Mouse (Mus musculus) skeletal muscle tissue, adult 2 months (tissue): ENCODE measurements at regions not wholly inside any gene's neighbourhood (a gene's known extent, or its start where the extent isn't known, plus 50 kb on each side); places are given as distances from the start of the nearest gene placed in this dataset.
A peak's percentile ranks its signal among the peaks of the same experiment; 100 is the strongest.
"Not testable (repeated sequence)": the region's sequence is repeated elsewhere in the genome, so short reads cannot be mapped to it uniquely, and the experiment has no call there.

Experiments used
- DNase-seq: peaks from one replicate; pipeline ENCODE4 v3.0.0-alpha.2; 2012; ENCODE audit warnings: low read depth, low spot score

DNA sequence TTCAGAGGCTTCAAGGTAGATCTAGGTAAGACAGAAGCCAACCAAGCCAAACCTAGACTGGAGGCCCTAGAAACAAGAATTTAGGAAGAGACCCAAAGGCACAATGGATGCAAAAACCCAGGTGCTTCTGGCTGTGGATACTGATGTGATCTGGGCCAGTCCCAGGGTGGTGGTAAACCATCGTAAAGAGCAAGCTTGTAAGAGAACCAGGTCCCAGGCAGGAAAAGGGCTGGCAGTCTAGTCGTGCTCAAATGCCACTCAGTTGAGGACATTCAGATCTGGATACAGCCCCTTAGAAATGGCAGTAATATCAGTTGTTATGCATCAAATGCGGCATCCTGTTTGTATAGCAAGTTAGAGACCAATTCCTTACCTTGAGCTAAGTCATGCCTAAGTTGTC is 175.5 kb upstream of the Pkdcc start:
- no peak for DNase-seq

DNA sequence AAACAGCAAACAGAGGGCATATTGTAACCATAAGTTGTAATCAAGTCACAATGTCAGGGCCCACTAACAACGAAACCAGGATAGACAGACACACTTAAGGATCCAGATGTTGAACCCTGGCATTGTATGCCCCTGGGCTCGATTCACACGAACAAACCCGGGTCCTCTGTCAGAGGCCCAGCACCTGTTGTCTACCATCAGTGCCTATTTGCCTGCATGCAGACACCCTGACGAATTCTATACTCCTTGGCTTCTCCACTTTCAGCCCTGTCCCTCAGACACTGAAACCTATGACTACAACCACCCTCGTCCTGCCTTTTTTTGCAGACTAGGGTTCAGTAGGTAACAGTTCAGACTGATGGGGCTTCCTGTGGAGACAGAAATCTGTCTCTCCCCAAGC is 170.6 kb upstream of the Pkdcc start:
- peak; percentile 18 for DNase-seq

DNA sequence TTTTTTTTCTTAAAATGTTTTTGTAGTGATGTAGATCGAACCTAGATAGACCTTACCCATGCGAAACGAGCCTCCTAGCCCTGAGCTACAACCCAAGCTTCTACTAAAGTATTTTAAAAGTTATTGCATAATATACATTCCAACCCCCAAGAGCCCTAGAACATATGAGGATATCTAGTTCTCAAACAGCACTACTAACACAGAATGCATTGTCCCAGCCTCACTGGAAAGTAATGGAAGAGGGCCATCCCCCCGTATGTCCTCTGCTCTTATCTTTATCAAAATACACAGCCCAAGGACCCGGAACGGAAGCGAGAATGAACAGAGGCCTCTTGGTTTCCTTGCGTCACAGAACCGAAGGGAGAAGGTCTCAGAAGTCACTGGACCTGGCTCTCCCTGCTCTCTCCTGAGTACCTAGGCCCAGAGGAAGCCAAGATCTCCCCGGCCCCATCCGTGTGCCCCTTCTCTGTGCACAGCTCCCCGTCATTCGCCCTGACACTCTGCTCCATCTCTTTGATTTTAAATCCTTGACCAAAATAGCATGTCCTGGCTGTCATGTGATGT is 165.0 kb upstream of the Pkdcc start:
- no peak for DNase-seq

DNA sequence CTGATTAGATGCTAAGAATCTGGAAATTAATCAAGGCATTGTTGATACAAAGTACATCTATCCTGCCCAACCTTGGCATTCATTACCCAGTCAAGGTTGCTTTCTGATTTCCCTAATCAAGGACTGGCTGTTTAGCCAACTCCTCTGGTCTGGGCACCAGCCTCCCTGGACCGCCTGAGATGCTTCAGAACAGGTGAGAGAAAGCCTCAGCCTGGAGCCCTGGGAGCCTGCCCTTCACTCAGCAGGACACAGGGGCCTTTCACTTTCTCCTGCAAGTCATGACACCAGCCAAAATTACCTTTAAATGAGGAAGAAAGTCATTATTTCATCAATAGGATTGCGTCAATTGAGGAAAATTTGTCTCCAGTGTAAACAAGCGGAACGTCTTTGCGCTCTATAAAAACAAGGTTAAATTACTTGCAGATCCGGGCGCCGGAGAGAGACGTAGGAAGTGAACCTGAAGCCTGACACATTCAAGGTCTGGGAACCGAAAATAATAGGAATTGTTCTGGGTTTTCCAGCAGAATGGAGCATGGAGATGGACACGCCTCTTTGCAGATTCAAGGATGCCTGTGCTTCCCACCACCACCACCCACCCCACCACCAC is 164.4 kb upstream of the Pkdcc start:
- DNase-seq: no peak

DNA sequence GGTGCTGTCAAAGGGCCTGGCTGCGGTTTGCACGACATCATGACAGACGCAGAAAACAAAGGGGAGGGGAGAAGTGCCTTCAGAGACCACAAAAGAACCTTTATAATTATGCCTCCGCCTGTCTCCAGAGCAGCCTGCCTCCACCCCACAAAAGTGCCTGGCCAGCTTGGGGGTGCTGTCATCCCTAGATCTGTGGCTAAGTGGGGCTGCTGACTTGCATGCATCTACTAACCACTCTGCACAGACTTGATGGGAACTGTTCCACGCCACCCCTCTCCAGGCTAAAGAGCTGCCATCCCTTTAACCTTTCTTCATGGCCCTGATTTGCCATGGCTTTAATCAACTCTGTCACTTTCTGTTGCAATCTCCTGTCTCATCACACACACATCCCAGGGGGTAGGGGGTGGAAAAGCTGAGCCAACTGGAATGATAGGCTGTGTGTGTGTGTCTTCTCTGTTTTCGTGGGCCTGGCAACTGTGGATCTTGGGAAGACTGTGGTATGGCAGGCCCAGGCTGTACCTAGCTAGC is 162.4 kb upstream of the Pkdcc start:
- DNase-seq: no peak

DNA sequence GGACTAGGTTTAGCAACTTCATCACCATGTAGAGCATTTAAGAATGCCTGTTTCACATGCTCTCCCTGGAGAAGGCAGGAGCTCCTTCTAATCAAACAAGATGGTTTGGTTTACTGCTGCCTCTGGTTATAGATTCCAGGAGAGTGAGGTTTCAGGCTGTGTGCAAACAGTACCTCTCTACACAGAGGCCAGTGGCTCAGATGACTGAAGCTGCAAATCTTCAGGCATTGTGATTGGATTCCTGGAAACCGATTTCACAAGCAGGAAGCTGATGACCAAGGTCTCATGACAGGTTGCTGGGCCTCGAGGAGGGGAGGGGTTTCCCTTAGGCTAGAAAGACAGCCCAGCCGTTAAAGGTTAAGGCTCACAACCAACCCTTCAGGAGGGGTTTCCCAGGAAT is 157.3 kb upstream of the Pkdcc start:
- no peak for DNase-seq

DNA sequence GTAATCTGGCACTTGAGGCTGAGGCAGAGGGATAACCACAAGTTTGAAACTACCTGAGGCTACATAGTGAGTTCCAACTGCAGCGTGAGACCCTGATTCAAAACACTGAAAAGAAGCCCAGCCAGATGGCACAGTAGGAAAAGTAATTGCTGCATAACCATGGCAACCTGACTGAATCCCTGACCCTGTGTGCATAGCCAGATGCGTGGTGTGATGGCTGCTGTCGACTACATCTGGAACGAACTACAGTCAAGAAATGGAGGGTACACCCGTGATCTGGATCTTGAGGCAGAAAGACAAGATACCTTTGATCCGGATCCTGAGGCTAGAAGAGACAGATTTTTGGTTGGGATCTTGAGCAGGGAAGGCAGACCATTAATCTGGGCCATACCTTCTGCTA is 153.2 kb upstream of the Pkdcc start:
- no peak for DNase-seq

DNA sequence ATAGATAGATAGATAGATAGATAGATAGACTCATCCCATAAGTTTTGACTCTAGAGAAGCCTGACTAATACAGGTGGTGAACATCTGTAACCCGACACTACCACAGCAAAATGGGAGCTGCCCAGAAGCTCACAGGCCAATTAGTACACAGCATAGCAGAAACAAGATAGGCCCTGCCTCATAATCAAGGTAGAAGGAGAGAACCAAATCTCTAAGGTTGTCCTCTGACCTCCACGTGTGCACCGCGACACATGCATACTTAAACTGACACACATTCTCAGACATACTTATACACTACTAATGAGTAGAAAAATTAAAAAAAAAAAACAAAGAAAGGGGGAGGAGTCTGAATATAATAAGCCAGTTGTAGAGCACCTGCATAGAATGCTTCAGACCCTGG is 151.2 kb upstream of the Pkdcc start:
- DNase-seq: no peak

DNA sequence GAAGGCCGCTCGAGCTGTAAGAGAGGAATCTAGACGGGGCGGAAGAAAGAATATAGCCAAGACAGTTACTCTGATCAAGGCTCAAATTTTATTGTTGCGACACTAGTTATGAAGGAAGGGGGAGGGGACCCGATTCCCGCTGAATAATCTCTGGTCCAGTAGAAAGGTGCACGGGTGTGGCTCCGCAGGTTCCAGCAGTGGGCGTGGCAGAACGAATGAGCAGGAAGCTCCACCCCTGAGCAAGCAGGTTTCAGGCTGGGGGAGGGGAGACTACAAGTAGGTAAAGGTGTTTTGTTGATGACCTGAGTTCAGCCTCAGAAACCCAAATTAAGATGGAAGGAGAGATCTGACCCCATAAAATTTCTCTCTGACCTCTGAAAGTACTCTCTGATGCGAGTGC is 150.7 kb upstream of the Pkdcc start:
- not testable (repeated sequence) for DNase-seq

DNA sequence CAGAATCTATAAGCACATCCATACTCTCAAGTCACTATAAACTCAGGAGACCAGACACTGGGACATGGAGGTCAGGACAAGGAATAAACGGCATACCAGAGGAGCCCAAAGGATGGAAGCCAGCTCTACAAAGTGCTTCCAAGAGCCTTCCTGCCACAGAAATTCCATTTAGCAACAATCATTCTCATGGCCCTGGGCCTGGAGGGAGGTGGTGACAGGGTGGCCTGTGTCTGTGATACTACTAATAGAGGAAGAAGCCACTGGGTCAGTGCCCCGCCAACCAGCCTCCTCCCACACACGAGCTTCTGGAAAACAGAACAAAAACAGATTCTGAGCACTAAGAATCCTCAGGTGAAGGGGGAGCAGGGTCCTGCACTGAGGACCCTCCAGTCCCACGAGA is 145.8 kb upstream of the Pkdcc start:
- no peak for DNase-seq

DNA sequence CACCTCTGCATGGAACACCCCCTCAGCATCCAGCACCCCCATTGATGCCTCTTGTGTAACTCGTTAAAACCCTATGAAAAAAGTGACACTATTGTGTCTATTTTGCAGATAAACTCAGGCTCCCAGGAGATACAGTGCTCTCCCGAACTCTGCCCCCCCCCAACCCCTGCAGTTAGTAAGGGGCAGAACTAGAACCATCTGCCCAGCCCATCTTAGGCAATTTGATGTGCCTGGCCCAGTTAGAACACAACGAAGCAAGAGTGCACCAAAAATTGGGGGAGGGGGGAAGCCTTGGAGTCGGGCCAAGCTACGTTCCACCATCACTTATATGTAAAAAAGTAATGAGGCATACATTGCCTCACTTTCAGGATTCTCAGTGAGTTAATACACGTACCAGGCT is 143.3 kb upstream of the Pkdcc start:
- no peak for DNase-seq

DNA sequence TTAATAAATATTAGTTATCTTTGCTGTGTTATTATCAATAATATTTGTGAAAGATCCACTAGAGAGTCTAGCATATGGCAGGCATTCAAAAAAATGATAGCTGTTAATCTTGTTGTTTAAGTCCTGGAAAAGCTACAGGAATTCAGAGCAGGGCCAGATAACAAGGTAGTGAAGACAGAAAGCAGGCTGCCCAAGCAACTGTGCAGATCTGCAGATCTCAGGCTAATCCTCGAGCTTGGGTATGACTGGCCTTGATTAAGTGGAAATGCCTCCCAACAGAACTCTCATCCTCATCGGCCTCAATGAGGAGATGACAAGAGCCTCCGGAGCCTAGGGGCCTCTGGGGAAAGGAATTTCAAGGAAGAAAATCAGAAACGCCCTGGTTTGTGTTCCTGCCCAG is 142.9 kb upstream of the Pkdcc start:
- no peak for DNase-seq

DNA sequence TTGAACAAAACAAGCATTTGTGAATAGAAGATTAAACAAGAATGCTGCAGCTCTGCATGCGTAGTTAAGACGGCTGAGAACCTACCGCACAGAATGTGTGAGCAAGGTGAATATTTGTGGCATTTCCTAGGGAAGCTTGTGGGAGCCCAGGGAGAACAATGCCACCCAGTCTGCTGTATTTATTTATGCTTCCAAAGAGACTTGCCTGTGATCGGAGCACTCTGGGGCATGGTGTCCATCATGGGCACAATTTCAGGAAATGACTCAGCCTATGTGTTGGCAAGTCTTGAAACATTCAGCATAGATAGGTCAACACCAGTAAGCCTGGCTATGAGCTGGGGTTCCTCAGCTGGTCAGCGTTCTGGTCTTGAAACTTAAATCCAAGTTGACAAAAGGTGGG is 140.2 kb upstream of the Pkdcc start:
- no peak for DNase-seq

DNA sequence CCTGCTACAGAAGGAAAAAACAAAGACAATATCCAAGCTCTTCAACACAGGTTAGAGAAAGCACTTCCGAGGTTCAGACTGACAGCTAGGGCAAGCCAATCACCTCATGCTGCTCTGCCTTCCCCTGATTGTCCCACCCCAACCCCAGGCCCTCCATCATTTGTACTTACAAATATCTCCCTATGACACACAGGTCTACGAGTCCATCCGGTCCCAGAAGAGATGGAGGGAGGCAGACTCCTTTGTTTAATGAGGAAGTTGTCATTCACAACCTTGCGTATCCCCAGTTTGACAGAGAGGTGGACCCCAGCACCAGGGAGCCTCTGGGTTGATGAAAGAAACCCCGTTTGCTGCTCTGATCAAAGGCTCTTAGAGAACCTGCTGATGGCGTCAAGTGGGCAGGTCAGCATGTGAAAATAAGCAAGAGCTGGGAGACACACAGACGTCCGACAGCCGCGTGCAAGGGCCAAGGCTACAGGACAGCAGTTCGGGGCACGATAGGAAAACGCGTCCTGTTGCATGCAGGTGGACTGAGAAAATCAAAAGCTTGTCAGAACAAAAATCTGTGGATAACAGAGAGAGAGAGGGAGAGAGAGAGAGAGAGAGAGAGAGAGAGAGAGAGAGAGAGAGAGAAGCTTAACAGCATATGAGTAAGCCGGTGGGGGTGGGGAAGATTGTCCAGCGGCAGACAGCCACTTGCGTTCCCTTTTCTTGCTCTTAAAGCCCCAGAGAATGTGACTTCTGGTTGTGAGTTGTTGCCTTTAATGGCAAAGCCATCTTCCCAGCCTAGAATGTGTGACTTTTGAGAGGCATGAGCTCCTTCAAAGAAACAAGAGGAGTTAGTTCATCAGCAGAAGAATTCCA is 137.1 kb upstream of the Pkdcc start:
- DNase-seq: no peak

DNA sequence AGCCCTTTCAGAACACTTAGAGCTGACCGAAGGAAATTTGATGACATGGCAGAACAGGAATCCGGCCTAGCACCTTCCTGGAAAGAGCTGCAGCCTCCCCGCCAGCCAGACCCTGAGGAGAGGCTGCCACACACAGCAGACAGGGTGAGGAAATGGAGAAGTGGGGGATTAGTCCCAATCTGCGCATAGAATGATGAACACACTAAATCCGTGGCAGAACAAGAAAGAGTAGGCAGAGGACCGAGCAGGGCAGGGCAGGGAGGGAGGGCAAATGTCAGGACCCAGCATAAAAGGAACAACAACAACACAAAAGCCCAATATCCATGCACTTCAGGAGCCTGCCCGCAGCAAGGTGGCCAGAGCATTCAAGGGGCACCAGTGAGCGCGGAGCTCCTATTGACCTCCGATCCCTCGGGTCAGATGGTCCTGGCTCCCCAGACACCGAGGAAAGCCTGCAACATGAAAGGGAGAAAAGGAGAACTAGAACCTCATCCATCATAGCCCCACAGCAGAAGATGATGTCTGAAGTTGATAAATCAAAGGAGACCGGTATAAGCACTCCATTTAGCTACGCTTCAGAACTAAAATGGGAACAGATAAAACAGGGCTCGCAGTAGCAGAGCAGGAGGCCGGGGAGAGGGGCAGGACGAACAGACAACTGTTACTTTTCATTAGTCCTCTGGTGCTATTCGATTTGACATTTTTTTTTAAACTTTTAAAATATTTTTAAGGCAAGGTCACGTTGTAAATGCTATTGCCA is 136.3 kb upstream of the Pkdcc start:
- DNase-seq: peak; percentile 16

DNA sequence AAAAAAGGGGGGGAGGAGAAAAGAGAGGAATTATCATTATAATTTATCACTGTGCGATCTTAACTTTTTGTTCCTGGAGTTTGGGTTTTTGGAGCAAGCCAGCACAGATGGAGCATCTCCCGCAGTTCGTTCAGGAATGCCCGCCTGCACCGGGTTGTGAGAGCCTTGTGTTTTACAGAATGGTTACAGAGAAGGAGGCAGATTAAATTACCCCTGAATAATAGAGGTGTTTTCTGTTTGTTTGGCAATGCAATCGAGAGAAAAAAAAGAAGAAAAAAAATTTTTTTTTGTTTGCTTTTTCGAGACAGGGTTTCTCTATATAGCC is 135.8 kb upstream of the Pkdcc start:
- no peak for DNase-seq

DNA sequence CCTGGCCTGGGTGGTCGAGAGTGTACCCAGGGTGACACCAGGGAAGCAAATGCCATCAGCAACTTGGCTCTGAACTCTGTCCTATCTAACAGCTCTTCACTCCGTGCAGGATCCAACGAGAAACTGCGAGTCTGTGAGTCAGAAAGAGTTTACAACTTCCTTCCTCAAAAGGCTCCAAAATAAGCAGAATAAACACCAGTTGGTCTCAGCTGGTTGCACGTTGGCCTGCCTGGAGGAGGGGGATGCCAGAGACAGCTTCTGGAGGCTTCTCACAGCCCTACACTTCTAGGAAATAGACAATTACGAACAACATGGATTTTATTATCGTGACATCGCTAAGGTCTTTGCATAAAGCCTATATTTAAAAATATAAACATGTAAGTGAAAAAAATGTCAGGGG is 133.4 kb upstream of the Pkdcc start:
- DNase-seq: no peak

DNA sequence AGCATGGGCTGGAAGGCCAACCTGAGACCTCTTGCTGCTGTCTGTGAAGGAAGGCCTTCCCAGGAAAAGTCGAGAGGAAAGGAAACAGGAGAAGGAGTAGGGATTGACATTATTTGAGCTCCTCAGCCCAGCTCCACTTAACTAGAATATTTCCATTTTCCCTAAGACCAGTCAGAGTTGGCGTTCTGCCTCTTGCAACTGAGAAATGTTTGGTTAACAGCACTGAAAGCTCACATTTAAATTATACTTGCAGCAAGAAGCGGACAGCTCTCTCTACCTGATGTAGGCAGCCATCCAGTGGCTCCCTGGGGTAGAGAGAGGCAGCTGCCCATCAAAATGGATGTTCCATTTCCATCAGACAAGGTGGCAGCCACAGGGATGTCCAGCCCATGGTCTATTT is 131.6 kb upstream of the Pkdcc start:
- DNase-seq: no peak

DNA sequence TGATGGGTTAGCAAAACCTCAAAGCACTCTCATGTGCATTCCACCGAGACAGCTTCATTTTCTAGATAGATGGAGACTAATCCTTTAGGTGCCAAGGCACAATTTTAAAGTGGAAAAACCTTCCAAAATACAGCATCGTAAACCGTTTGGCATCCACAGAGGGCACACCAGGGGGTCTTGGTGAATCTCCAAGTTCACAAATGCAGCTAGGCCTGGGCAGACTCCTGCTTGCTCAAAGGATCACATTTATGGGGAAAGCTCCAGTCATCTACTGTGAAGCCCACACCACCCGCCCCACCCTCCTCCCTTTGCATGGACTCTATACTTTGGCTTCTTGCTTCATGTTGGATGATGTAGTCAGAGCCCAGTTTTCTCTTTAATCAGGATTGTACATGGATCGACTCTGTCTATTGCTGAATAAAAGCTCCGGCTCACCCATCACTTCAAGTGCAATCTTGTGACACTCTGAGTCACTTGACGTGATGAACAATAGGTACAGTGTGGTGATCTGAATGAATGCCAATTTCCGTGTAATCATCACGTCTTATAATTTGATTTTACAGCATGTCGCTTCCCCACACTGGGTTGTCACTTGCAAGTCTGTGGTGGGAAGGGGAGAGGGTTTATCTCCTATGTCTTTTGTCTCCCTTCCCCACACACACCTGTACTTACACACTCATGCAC is 129.2 kb upstream of the Pkdcc start:
- no peak for DNase-seq

DNA sequence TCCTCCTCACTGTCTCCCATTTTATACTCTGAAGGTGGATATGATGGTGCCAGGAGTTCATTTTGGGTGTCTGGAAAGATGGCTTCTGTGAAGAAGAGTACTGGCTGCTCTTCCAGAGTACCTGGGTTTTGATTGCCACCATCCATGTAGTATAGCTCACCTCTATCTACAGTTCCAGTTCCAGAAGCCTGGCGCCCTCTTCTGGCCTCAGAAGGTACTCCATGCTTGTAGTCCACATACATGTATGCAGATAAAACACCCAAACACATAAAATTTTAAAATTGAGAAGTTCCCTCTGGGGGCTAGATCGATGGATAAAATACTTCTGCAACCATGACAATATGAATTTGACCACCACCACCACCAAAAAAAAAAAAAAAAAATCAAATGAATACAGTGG is 128.4 kb upstream of the Pkdcc start:
- DNase-seq: no peak

DNA sequence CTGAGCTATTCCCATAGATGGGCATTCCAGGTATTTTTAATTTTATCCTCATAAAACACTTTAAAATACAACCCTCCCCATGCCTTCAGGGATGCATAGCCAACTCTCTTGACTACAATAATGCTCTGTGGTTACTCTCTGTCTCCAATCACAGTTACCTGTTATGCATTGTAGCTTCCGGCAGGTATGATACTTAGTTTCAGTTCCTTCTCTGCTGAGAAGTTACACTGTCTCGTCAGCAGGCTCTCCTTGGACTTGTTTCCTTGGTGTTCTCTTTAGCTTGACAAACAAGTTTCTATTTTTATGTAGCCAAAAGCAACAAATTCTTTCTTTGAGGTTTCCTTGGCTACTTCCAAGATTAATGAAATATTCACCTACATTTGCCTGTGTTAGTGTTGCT is 126.6 kb upstream of the Pkdcc start:
- DNase-seq: no peak
